Mouse (Mus musculus) kidney, adult 11 months (tissue): ENCODE results near the gene Zfyve9.

Source experiments
- DNase-seq: peaks from one replicate; pipeline ENCODE4 v3.0.0; 2022

Zfyve9 gene

GRCm38 (mm10) chr4:108780057-108780863, at the start of gene Zfyve9:
TSS of gene Zfyve9 (minus strand) at chr4:108780798.
- DNase-seq = peak; percentile 67

GRCm38 (mm10) chr4:108826643-108827042, 46.0 kb upstream of the Zfyve9 start:
- no peak for DNase-seq

GRCm38 (mm10) chr4:108826096-108826495, 45.5 kb upstream of the Zfyve9 start:
- no peak for DNase-seq

- no peak for DNase-seq
Observed at GRCm38 (mm10) chr4:108825677-108826076, 45.1 kb upstream of the Zfyve9 start.

- DNase-seq = no peak
Observed at GRCm38 (mm10) chr4:108811550-108811949, 31.0 kb upstream of the Zfyve9 start.

- no peak for DNase-seq
Observed at GRCm38 (mm10) chr4:108811142-108811541, 30.5 kb upstream of the Zfyve9 start.

- no peak for DNase-seq
Observed at GRCm38 (mm10) chr4:108803535-108803934, 22.9 kb upstream of the Zfyve9 start.

- peak; percentile 44 for DNase-seq
Observed at GRCm38 (mm10) chr4:108798083-108798830, 17.7 kb upstream of the Zfyve9 start.

- peak; percentile 34 for DNase-seq
Observed at GRCm38 (mm10) chr4:108796701-108797100, 16.1 kb upstream of the Zfyve9 start.

- no peak for DNase-seq
Observed at GRCm38 (mm10) chr4:108793941-108794340, 13.3 kb upstream of the Zfyve9 start.

GRCm38 (mm10) chr4:108790507-108790906, 9.9 kb upstream of the Zfyve9 start:
- DNase-seq = no peak

- DNase-seq = no peak
Observed at GRCm38 (mm10) chr4:108789258-108789936, 8.8 kb upstream of the Zfyve9 start.

GRCm38 (mm10) chr4:108782421-108783085, 2.0 kb upstream of the Zfyve9 start:
- no peak for DNase-seq

GRCm38 (mm10) chr4:108781596-108781995, 998 bp upstream of the Zfyve9 start:
- peak; percentile 27 for DNase-seq

GRCm38 (mm10) chr4:108780864-108781205, 237 bp upstream of the Zfyve9 start:
- DNase-seq = no peak

GRCm38 (mm10) chr4:108779763-108780056, 888 bp downstream of the Zfyve9 start:
- DNase-seq = no peak

- no peak for DNase-seq
Observed at GRCm38 (mm10) chr4:108768527-108768926, 12.1 kb downstream of the Zfyve9 start.

- no peak for DNase-seq
Observed at GRCm38 (mm10) chr4:108759583-108759982, 21.0 kb downstream of the Zfyve9 start.

- DNase-seq = no peak
Observed at GRCm38 (mm10) chr4:108746160-108746873, 34.3 kb downstream of the Zfyve9 start.

GRCm38 (mm10) chr4:108731582-108731981, 49.0 kb downstream of the Zfyve9 start:
- no peak for DNase-seq

- no peak for DNase-seq
Observed at GRCm38 (mm10) chr4:108730450-108730849, 50.1 kb downstream of the Zfyve9 start.

GRCm38 (mm10) chr4:108724102-108724501, 56.5 kb downstream of the Zfyve9 start:
- DNase-seq = no peak
